Mouse (Mus musculus) central nervous system, embryonic 18 days (tissue): ENCODE data around the gene Rad51c. TPM values are rescaled to one million over a fixed set of nuclear protein-coding genes. Genes with fewer than 3 reads are reported as not detected.

Experiments
- polyA plus RNA-seq: library from polyadenylated mRNA; depleted of rRNA; stranded (reverse); fragments of >200 nt; gene quantifications from 2 replicates; pipeline ENCODE4 v1.2.3, GENCODE M21; 2012; rRNA removed

Gene Rad51c
- 4.2 and 4.7 TPM in 2 replicates for polyA plus RNA-seq

GRCm38 (mm10) chr11:87404876-87405275 lies at the start of gene Rad51c, which contains the start of gene Tex14:
Rad51c (minus strand) TSS chr11:87404954.
Tex14 (plus strand) TSS chr11:87405065.

GRCm38 (mm10) chr11:87358331-87359261 lies 46.2 kb downstream of the Rad51c start, which contains the start of gene Ppm1e:
Ppm1e (minus strand) TSS chr11:87359023.

Other genes with a start within 250 kb of the Rad51c start
- 54.1 and 59.2 TPM in 2 replicates for gene Ppm1e, start 45.9 kb downstream of the Rad51c start, polyA plus RNA-seq
- 0.34 and 0.90 TPM in 2 replicates for gene Tex14, start 111 bp upstream of the Rad51c start, polyA plus RNA-seq
- gene Gm11492, start 161.7 kb upstream of the Rad51c start, polyA plus RNA-seq: not detected in 2 replicates
- 34.0 and 38.4 TPM in 2 replicates for gene Sept4, start 163.9 kb upstream of the Rad51c start, polyA plus RNA-seq
- gene Mtmr4, start 187.2 kb upstream of the Rad51c start, polyA plus RNA-seq: 64.5 and 66.9 TPM in 2 replicates
- gene Hsf5, start 212.2 kb upstream of the Rad51c start, polyA plus RNA-seq: 0.19 and 0.27 TPM in 2 replicates